Mouse (Mus musculus) bone marrow, adult 2 months (tissue): ENCODE measurements around the gene Prcp.

Source experiments
- CTCF ChIP-seq: fragments of 200-500 bp; IDR thresholded peaks from 2 replicates; pipeline ENCODE4 v1.5.1; 2011; ENCODE audit warnings: low read length, control low read depth; ENCODE audit not compliant: control insufficient read depth, insufficient read depth
- POLR2A ChIP-seq: fragments of 200-500 bp; IDR thresholded peaks from 2 replicates; pipeline ENCODE4 v1.6.1; 2011; ENCODE audit warnings: low read depth, mild to moderate bottlenecking, control low read depth, low read length, borderline replicate concordance; ENCODE audit not compliant: control insufficient read depth

DNA sequence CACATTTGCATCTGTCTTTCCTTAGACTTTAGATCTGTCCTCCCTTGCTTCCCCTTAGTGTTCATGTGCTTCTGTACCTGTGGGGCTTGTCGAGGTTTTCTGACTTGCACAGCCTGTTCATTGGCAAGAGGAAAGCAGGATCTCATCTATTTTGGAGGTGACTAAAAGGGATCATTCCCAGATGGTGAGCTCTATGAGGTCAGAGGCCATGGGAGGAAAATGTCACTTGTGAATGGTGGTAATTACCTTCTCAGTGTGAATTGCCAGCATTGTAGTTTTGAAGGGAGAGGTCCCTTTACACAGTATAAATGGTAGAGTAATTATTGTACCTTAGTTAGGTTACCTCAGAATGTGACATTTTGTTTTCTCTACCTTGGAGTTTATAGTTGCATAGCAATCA lies 15.9 kb downstream of the Prcp start:
- TF ChIP-seq POLR2A (no peak), CTCF (no peak)
